Comparison of ENCODE assay signal across 9 mouse cellular contexts in the genomic region with DNA sequence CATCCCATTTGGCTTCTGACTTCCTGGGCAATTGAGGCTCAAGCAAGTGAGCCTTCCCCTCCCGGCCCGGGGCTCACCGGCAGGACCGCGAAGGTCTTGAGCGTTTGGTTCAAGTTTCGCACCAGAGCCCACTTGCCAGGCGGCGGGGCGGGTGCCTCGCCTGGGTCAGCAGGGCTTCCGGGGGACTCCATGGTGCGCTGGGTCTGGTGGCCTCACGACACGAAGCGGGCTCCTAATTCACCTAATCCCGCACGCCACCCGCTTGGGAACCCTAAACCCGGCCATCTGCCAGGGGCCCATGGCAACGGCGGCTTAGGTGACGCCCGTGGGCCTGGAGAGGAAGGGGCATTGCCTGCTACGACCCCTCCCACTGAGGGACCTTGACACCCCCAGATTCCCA. TPM values are rescaled to one million over a fixed set of nuclear protein-coding genes. Genes with fewer than 3 reads are reported as not detected.
DNase-seq lines count a peak whose midpoint lies in the region; ATAC-seq and TF ChIP-seq lines count a peak whose summit lies in the region.
"Had no signal": no experiment of that assay in that cellular context is flagged by ENCODE, and none has a peak within 500 bp of the region (broad histone marks: within the 10 kb centered on the region; RNA-seq: fewer than 3 reads in every experiment).

No protein-coding gene starts in this region.

- H3K9me3 ChIP-seq in lung, postnatal 0 days (ENCODE audit: low read length) = no peaks in the 10 kb centered on the region
- no peaks in the 10 kb centered on the region for H3K9me3 ChIP-seq in limb, embryonic 13.5 days
- no peaks in the 10 kb centered on the region for H3K9me3 ChIP-seq in stomach, embryonic 15.5 days

- peak; percentile 30 for DNase-seq in cerebellum, adult 9-10 months
- no peak for DNase-seq in cerebellum, postnatal 4 days (ENCODE audit: low spot score in 2 of 2)
- no peak for DNase-seq in lung, postnatal 0 days (ENCODE audit: low spot score)
- no peak for DNase-seq in lung, postnatal 4 days
- no peak for DNase-seq in adrenal gland, postnatal 14 days
- no peak for DNase-seq in layer of hippocampus, postnatal 10 days (ENCODE audit: low spot score in 2 of 2)

- no peak for TF ChIP-seq CTCF in lung, postnatal 0 days (IDR thresholded peaks at IDR 0.05)

- H3K9ac ChIP-seq in lung, postnatal 0 days (replicated peaks; ENCODE audit: low read depth) = 0 out of 2 replicates have a peak overlapping the region, but pooled peaks have one; percentile 26
- H3K9ac ChIP-seq in limb, embryonic 13.5 days = peak overlapping the region; percentile 64
- H3K9ac ChIP-seq in stomach, embryonic 15.5 days = peak overlapping the region; percentile 23; the same call in 1 of the 2 replicates

- peaks cover 6% of the 10 kb centered on the region; the same call in 1 of the 2 replicates for H3K27me3 ChIP-seq in lung, postnatal 0 days (replicated peaks; ENCODE audit: insufficient read depth, low read length)
- H3K27me3 ChIP-seq in limb, embryonic 13.5 days = peaks cover 33% of the 10 kb centered on the region
- peaks cover 17% of the 10 kb centered on the region for H3K27me3 ChIP-seq in stomach, embryonic 15.5 days (replicated peaks)

- H3K4me2 ChIP-seq in lung, postnatal 0 days (replicated peaks; ENCODE audit: low read depth, low read length) = peak overlapping the region; percentile 33
- peak overlapping the region; percentile 71 for H3K4me2 ChIP-seq in limb, embryonic 13.5 days (replicated peaks)
- H3K4me2 ChIP-seq in stomach, embryonic 15.5 days = peak overlapping the region; percentile 47

- WGBS in lung, postnatal 0 days = 9% methylated on average over 25 of the region's 25 CpGs
- WGBS in limb, embryonic 13.5 days = 4% methylated on average over 25 of the region's 25 CpGs
- WGBS in stomach, embryonic 15.5 days = 6% methylated on average over 25 of the region's 25 CpGs

- no peak for TF ChIP-seq EP300 in lung, postnatal 0 days (IDR thresholded peaks at IDR 0.05)

- H3K27ac ChIP-seq in lung, postnatal 0 days (ENCODE audit: low read length) = no peak overlapping the region
- H3K27ac ChIP-seq in limb, embryonic 13.5 days = no peak overlapping the region
- no peak overlapping the region for H3K27ac ChIP-seq in stomach, embryonic 15.5 days

- no peak for ATAC-seq in lung, postnatal 0 days
- peak; percentile 29 for ATAC-seq in limb, embryonic 13.5 days (ENCODE audit: low FRiP score, low read depth)
- no peak for ATAC-seq in stomach, embryonic 15.5 days (ENCODE audit: insufficient read depth, low FRiP score, low read depth)

- no peaks in the 10 kb centered on the region for H3K36me3 ChIP-seq in lung, postnatal 0 days (ENCODE audit: insufficient read depth, low read length)
- H3K36me3 ChIP-seq in limb, embryonic 13.5 days = no peaks in the 10 kb centered on the region
- no peaks in the 10 kb centered on the region for H3K36me3 ChIP-seq in stomach, embryonic 15.5 days

- H3K4me3 ChIP-seq in lung, postnatal 0 days (ENCODE audit: low read depth, low read length) = 0 out of 2 replicates have a peak overlapping the region, but pooled peaks have one; percentile 2
- peak overlapping the region; percentile 40 for H3K4me3 ChIP-seq in limb, embryonic 13.5 days
- H3K4me3 ChIP-seq in stomach, embryonic 15.5 days (replicated peaks) = peak overlapping the region; percentile 23
- H3K4me3 ChIP-seq: erythroblast, embryonic 14.5 days had no signal

- no peaks in the 10 kb centered on the region for H3K4me1 ChIP-seq in lung, postnatal 0 days (ENCODE audit: insufficient read depth, low read depth, low read length)
- H3K4me1 ChIP-seq in limb, embryonic 13.5 days = peaks cover 14% of the 10 kb centered on the region
- peaks cover 8% of the 10 kb centered on the region; the same call in 1 of the 2 replicates for H3K4me1 ChIP-seq in stomach, embryonic 15.5 days

RNA-seq across cellular contexts. Expression of gene Myo7a, which starts 8.1 kb away (rescaled TPM):
- 7.1 and 8.4 TPM in 2 replicates for polyA plus RNA-seq in lung, postnatal 0 days (2015; fragmentation: Nextera tagmentation; extraction: Ambion mirVana)
- 11.0 and 12.2 TPM in 2 replicates for polyA plus RNA-seq in limb, embryonic 13.5 days (2015; fragmentation: Nextera tagmentation; extraction: Ambion mirVana)
- 9.3 and 11.4 TPM in 2 replicates for polyA plus RNA-seq in stomach, embryonic 15.5 days (2015; fragmentation: Nextera tagmentation; extraction: Ambion mirVana)
- total RNA-seq in adrenal gland, postnatal 14 days (2021) = 58.6 and 86.2 TPM in 2 replicates
- total RNA-seq in layer of hippocampus, postnatal 10 days (2021) = 10 to 100 TPM; 15.1 to 17.0 TPM

RNA-seq across cellular contexts. Expression of gene Omp, which starts 34.1 kb away (rescaled TPM):
- 0.12 and 0.14 TPM in 2 replicates for polyA plus RNA-seq in lung, postnatal 0 days (2015; fragmentation: Nextera tagmentation; extraction: Ambion mirVana)
- 0.25 and 0.37 TPM in 2 replicates for polyA plus RNA-seq in limb, embryonic 13.5 days (2015; fragmentation: Nextera tagmentation; extraction: Ambion mirVana)
- 0.68 and 0.70 TPM in 2 replicates for polyA plus RNA-seq in stomach, embryonic 15.5 days (2015; fragmentation: Nextera tagmentation; extraction: Ambion mirVana)
- total RNA-seq in adrenal gland, postnatal 14 days (2021) = 2.1 and 2.4 TPM in 2 replicates
- 1 to 10 TPM; 1.5 to 1.8 TPM for total RNA-seq in layer of hippocampus, postnatal 10 days (2021)
